Mouse (Mus musculus): ENCODE data around the gene E430018J23Rik. TPM values are rescaled to one million over a fixed set of nuclear protein-coding genes. Genes with fewer than 3 reads are reported as not detected.
"Not testable (repeated sequence)": the region's sequence is repeated elsewhere in the genome, so short reads cannot be mapped to it uniquely, and the experiment has no call there.

The E430018J23Rik gene
- polyA plus RNA-seq, 1 experiment from 2014 or later = 6.3 TPM

GRCm38 (mm10) chr7:127345512-127346325 is 47.7 kb downstream of the E430018J23Rik start, which contains the start of gene Zfp768:
Zfp768 (minus strand) TSS chr7:127345589.
- H3K4me1 ChIP-seq (replicated peaks; ENCODE audit: control insufficient read depth, insufficient read depth, low read length) = peaks cover 14% of the 10 kb centered on the region
- H3K9ac ChIP-seq (replicated peaks; ENCODE audit: low read depth, low read length) = peak within 1 kb of the TSS; percentile 91
- H3K36me3 ChIP-seq (ENCODE audit: control insufficient read depth, insufficient read depth) = peaks cover 2% of the 10 kb centered on the region; the same call in 1 of the 2 replicates
- no peaks in the 10 kb centered on the region for H3K9me3 ChIP-seq (ENCODE audit: control insufficient read depth, low read length)
- H3K27ac ChIP-seq (ENCODE audit: low read length) = peak within 1 kb of the TSS; percentile 90
- H3K27me3 ChIP-seq (replicated peaks; ENCODE audit: control insufficient read depth, insufficient read depth, low read length) = no peaks in the 10 kb centered on the region
- peak within 1 kb of the TSS; percentile 74 for H3K4me2 ChIP-seq (ENCODE audit: low read length)
- 0% methylated on average over 61 of the region's 76 CpGs for WGBS
- peak within 1 kb of the TSS; percentile 83 for H3K4me3 ChIP-seq (replicated peaks; ENCODE audit: low read length)
- ATAC-seq = peak; percentile 90

DNA sequence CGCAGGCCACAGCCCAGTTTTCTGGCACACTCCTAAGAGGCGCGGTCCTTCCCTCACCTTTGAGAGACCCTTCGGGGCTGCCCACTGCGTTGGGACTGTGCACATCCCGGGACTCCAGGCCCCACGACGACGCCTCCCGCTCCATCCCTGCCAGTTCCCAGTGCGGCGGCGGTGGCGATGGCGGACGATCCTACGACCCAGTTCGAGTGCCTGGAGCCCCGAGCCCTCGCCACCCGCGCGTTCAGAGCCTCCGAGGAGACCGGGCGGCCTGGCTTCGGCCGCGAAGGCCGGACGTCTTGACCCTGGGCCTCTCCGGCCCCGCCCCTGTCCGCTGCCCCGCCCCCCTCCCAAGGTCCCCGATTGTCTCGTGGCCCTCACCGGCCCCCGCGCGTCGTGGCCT is 48.3 kb downstream of the E430018J23Rik start:
- Histone ChIP-seq H3K4me3 (replicated peaks; ENCODE audit: low read length) (peak overlapping the region; percentile 83), H3K27me3 (replicated peaks; ENCODE audit: control insufficient read depth, insufficient read depth, low read length) (no peaks in the 10 kb centered on the region), H3K9ac (replicated peaks; ENCODE audit: low read depth, low read length) (peak overlapping the region; percentile 91), H3K27ac (ENCODE audit: low read length) (peak overlapping the region; percentile 90), H3K4me1 (replicated peaks; ENCODE audit: control insufficient read depth, insufficient read depth, low read length) (peaks cover 14% of the 10 kb centered on the region), H3K4me2 (ENCODE audit: low read length) (peak overlapping the region; percentile 74), H3K36me3 (ENCODE audit: control insufficient read depth, insufficient read depth) (peaks cover 2% of the 10 kb centered on the region; the same call in 1 of the 2 replicates), H3K9me3 (ENCODE audit: control insufficient read depth, low read length) (no peaks in the 10 kb centered on the region)
- WGBS = under 1% methylated on average over 41 of the region's 42 CpGs
- peak; percentile 41 for ATAC-seq

- H3K4me1 ChIP-seq (replicated peaks; ENCODE audit: control insufficient read depth, insufficient read depth, low read length) = peaks cover 14% of the 10 kb centered on the region
- H3K9ac ChIP-seq (replicated peaks; ENCODE audit: low read depth, low read length) = no peak overlapping the region
- 87% methylated on average over 8 of the region's 8 CpGs for WGBS
- H3K27me3 ChIP-seq (replicated peaks; ENCODE audit: control insufficient read depth, insufficient read depth, low read length) = no peaks in the 10 kb centered on the region
- peak overlapping the region; percentile 83 for H3K4me3 ChIP-seq (replicated peaks; ENCODE audit: low read length)
- peaks cover 2% of the 10 kb centered on the region; the same call in 1 of the 2 replicates for H3K36me3 ChIP-seq (ENCODE audit: control insufficient read depth, insufficient read depth)
- ATAC-seq = no peak
- no peaks in the 10 kb centered on the region for H3K9me3 ChIP-seq (ENCODE audit: control insufficient read depth, low read length)
- H3K4me2 ChIP-seq (ENCODE audit: low read length) = peak overlapping the region; percentile 74
- no peak overlapping the region for H3K27ac ChIP-seq (ENCODE audit: low read length)
Observed at GRCm38 (mm10) chr7:127344371-127344770, 49.1 kb downstream of the E430018J23Rik start.

- Histone ChIP-seq H3K4me2 (ENCODE audit: low read length) (no peak overlapping the region), H3K9me3 (ENCODE audit: control insufficient read depth, low read length) (no peaks in the 10 kb centered on the region), H3K27ac (ENCODE audit: low read length) (no peak overlapping the region), H3K4me3 (replicated peaks; ENCODE audit: low read length) (no peak overlapping the region), H3K4me1 (replicated peaks; ENCODE audit: control insufficient read depth, insufficient read depth, low read length) (peaks cover 14% of the 10 kb centered on the region), H3K27me3 (replicated peaks; ENCODE audit: control insufficient read depth, insufficient read depth, low read length) (no peaks in the 10 kb centered on the region), H3K9ac (replicated peaks; ENCODE audit: low read depth, low read length) (no peak overlapping the region), H3K36me3 (ENCODE audit: control insufficient read depth, insufficient read depth) (peaks cover 2% of the 10 kb centered on the region; the same call in 1 of the 2 replicates)
- no peak for ATAC-seq
- WGBS = 94% methylated on average over 38 of the region's 38 CpGs
Observed at GRCm38 (mm10) chr7:127343351-127344019, 49.9 kb downstream of the E430018J23Rik start.

GRCm38 (mm10) chr7:127342888-127343287 is 50.5 kb downstream of the E430018J23Rik start:
- no peak overlapping the region for H3K9ac ChIP-seq (replicated peaks; ENCODE audit: low read depth, low read length)
- 97% methylated on average over 7 of the region's 7 CpGs for WGBS
- no peak for ATAC-seq

GRCm38 (mm10) chr7:127342332-127342731 is 51.1 kb downstream of the E430018J23Rik start:
- H3K36me3 ChIP-seq (ENCODE audit: control insufficient read depth, insufficient read depth) = peaks cover 2% of the 10 kb centered on the region; the same call in 1 of the 2 replicates
- ATAC-seq = no peak
- 69% methylated on average over 4 of the region's 4 CpGs for WGBS
- H3K27ac ChIP-seq (ENCODE audit: low read length) = no peak overlapping the region
- no peak overlapping the region for H3K4me3 ChIP-seq (replicated peaks; ENCODE audit: low read length)
- no peak overlapping the region for H3K9ac ChIP-seq (replicated peaks; ENCODE audit: low read depth, low read length)
- H3K4me1 ChIP-seq (replicated peaks; ENCODE audit: control insufficient read depth, insufficient read depth, low read length) = peaks cover 14% of the 10 kb centered on the region
- H3K9me3 ChIP-seq (ENCODE audit: control insufficient read depth, low read length) = no peaks in the 10 kb centered on the region
- H3K27me3 ChIP-seq (replicated peaks; ENCODE audit: control insufficient read depth, insufficient read depth, low read length) = no peaks in the 10 kb centered on the region
- H3K4me2 ChIP-seq (ENCODE audit: low read length) = no peak overlapping the region

More at GRCm38 (mm10) chr7:127342888-127343287, 50.5 kb downstream of the E430018J23Rik start:
- Histone ChIP-seq H3K9me3 (ENCODE audit: control insufficient read depth, low read length) (no peaks in the 10 kb centered on the region), H3K4me2 (ENCODE audit: low read length) (no peak overlapping the region), H3K27me3 (replicated peaks; ENCODE audit: control insufficient read depth, insufficient read depth, low read length) (no peaks in the 10 kb centered on the region), H3K36me3 (ENCODE audit: control insufficient read depth, insufficient read depth) (peaks cover 2% of the 10 kb centered on the region; the same call in 1 of the 2 replicates), H3K4me3 (replicated peaks; ENCODE audit: low read length) (no peak overlapping the region), H3K4me1 (replicated peaks; ENCODE audit: control insufficient read depth, insufficient read depth, low read length) (peaks cover 14% of the 10 kb centered on the region), H3K27ac (ENCODE audit: low read length) (no peak overlapping the region)

DNA sequence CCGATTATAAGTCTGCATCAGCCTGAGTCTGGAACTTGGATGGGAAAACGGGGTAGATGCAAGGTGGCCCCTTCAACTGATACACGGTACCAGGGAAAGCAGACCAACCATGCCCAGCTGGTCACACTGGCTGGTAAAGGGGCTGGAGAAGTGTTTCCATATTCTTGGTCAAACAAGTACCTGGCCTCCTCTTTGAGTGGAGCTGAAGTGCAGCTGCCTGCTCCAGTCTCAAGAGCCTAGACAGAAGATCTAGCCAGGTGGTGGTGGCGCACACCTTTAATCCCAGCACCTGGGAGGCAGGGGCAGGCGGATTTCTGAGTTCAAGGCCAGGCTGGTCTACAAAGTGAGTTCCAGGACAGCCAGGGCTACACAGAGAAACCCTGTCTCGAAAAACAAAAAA is 51.6 kb downstream of the E430018J23Rik start:
- peaks cover 14% of the 10 kb centered on the region for H3K4me1 ChIP-seq (replicated peaks; ENCODE audit: control insufficient read depth, insufficient read depth, low read length)
- not testable (repeated sequence) for H3K4me3 ChIP-seq (replicated peaks; ENCODE audit: low read length); H3K27me3 ChIP-seq (replicated peaks; ENCODE audit: control insufficient read depth, insufficient read depth, low read length); H3K36me3 ChIP-seq (ENCODE audit: control insufficient read depth, insufficient read depth); H3K27ac ChIP-seq (ENCODE audit: low read length); H3K9me3 ChIP-seq (ENCODE audit: control insufficient read depth, low read length); ATAC-seq; H3K4me2 ChIP-seq (ENCODE audit: low read length); H3K9ac ChIP-seq (replicated peaks; ENCODE audit: low read depth, low read length)
- 93% methylated on average over 6 of the region's 6 CpGs for WGBS

- no peak overlapping the region for H3K4me3 ChIP-seq (replicated peaks; ENCODE audit: low read length)
- 97% methylated on average over 8 of the region's 8 CpGs for WGBS
- H3K36me3 ChIP-seq (ENCODE audit: control insufficient read depth, insufficient read depth) = peaks cover 2% of the 10 kb centered on the region; the same call in 1 of the 2 replicates
- no peak overlapping the region for H3K27ac ChIP-seq (ENCODE audit: low read length)
- peaks cover 9% of the 10 kb centered on the region for H3K4me1 ChIP-seq (replicated peaks; ENCODE audit: control insufficient read depth, insufficient read depth, low read length)
- no peaks in the 10 kb centered on the region for H3K27me3 ChIP-seq (replicated peaks; ENCODE audit: control insufficient read depth, insufficient read depth, low read length)
- ATAC-seq = no peak
- H3K9me3 ChIP-seq (ENCODE audit: control insufficient read depth, low read length) = no peaks in the 10 kb centered on the region
- no peak overlapping the region for H3K9ac ChIP-seq (replicated peaks; ENCODE audit: low read depth, low read length)
- no peak overlapping the region for H3K4me2 ChIP-seq (ENCODE audit: low read length)
Observed at GRCm38 (mm10) chr7:127341356-127341755, 52.1 kb downstream of the E430018J23Rik start.
